Mouse (Mus musculus) adrenal gland, postnatal 36 days (tissue): ENCODE data around the gene Cdr2l. TPM values are rescaled to one million over a fixed set of nuclear protein-coding genes. Genes with fewer than 3 reads are reported as not detected.

Experiments
- DNase-seq, 2 experiments: peaks; one replicate each; pipeline ENCODE4 v3.0.0; 2021; ENCODE audit warnings: mixed read lengths in 1 of 2
- total RNA-seq, 2 experiments: library from RNA; stranded (reverse); gene quantifications; 2 replicates each; pipeline ENCODE4 v1.2.3; 2021

The Cdr2l gene
- total RNA-seq, 2 experiments from 2014 or later: 82.1 to 136 TPM

DNA sequence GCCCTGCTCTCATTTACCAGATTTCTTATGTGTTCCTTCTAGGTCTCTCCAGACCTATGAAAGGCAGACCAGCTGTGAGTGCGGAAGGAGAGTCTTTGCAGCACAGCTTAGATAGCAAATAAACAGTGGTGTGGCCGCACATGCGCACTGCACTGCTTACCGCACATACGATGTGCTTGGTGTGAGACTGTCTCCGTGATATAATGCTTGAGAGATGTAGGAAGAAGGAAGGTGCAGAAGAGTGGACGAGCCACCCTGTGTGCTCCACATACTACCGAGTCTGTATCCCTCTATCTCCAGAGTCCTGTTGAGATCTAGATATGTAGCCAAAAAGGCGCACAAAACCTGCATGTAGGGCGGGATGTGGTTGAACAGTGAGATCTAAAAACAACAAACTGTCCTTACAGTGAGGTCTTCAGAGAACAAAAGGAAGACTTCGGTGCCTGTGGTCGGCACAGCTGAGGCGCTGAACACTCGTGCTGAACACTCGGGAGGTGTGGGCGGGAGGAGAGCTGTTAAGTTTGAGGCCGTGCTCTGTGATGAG lies 25.2 kb downstream of the Cdr2l start:
- DNase-seq: no peak

DNA sequence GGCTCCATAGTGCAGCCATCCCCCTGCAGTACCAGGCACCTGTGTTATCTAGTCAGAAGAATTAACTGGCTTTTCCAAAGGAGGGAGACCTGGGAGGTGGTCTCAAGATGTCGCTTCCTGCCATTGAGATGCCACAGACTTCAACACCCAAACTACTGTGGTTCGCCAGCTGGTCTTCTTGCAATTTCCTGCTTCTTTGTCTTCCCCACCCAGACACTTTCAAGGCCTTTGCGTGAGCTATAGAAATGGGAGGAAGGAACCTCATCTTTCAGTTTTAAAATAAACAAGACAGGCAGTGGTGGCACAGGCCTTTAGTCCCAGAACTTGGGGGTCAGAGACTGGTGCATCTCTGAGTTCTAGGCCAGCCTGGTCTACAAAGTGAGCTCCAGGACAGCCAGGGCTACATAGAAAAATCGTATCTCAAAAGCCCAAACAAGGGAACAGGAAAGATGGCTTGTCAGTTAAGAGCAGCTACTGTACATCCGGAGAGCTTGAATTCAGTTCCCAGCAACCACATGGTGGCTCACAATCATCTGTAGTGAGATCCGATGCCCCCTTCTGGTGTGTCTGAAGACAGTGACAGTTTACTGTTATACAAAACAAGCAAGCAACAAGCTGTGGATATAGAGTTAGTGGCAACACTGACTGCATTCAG lies 26.7 kb downstream of the Cdr2l start:
- no peak for DNase-seq

DNA sequence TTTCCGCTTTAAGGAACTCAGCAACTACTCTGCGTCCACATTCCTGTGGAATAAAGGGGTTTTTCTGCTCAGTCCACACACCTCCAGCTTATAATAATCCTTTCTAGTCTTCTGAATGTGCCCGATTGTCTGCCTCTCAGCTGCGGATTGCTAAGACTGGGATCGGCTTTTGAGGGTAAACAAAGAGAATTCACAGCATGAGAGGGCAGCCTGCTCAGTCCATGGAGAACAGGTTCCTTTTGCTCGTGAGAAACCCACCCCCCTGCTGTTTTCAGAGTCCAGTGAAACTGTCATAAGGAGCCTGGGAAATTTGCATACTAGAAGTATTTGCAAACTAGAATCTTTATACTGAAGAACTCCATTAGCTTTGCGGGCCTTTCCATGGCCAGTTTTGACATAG lies 27.8 kb downstream of the Cdr2l start:
- DNase-seq: no peak

DNA sequence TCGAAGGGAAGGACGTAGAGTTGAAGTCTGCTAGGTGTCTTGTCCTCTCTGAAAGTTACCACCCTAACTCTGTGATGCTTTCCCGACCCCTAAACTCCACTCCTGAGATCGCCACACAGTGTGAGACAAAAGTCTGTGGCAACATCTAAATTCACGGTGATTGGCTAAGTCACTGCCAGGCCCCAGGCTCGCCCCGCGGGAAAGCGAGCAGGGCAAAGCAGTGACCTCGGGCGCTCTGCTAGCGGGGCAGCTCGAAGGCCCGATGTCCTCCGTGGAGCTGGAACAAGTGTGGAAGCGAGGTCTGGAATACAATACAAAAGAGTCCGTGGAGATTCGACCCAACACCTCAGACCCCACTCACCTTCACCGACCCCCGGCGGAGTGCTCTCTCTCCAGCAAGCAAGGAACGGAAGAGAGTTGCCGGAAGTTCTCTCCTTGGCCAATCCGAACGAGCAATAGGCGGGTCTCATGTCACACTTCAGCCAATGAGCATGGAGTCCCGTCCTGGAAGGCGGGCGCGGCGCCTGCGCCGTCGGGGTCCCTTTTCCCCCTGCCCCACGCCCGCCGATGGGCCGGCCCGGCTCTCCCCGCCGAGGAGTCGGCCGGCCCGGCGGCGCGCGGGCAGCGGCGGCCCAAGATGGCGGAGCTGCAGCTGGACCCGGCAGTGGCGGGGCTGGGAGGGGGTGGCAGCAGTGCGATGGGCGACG lies 38.0 kb downstream of the Cdr2l start, which contains the start of the genes Atp5h and Kctd2:
Gene Atp5h, minus strand, starts transcription at position 432 of the 707 bp plus-strand sequence.
Gene Kctd2, plus strand, starts transcription at position 598 of the 707 bp plus-strand sequence.
- DNase-seq: peak; percentile 97

DNA sequence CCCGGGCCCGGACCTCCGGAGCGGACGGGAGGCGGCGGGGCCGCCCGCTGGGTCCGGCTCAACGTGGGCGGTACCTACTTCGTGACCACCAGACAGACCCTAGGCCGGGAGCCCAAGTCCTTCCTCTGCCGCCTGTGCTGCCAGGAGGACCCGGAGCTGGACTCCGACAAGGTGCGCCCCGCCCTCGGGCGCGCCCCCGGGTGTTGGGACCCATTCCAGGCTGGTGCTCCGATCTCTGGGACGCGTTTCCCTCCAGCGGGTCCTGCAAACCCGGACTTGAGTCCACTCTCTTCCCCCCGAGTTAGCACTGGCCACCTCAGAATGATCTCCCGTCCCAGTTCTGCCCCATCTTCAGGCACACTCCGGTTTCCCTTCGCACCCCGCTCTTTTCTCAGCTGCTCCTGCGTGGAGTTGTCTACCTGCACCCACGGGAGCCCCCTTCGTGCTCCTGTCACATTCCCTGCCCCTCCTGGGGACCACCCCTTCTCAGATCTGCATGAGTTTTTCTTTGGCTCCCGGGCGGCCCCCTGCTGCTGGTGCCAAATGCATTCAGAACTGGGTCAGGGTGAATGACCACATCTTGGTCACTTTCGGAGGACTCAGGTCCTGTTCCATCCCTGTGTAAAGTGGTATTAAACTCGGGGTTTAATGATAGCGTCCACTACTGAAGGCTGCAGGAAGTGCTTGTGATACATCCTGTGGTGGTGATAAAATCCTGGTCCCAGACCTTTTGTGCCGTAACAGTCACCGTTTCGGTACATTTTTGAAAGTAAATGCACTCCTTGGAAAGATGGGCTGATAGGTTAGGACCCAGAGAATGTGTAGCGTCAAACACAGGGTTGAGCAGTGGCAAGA lies 38.8 kb downstream of the Cdr2l start:
- peak; percentile 69 to 77 for DNase-seq

DNA sequence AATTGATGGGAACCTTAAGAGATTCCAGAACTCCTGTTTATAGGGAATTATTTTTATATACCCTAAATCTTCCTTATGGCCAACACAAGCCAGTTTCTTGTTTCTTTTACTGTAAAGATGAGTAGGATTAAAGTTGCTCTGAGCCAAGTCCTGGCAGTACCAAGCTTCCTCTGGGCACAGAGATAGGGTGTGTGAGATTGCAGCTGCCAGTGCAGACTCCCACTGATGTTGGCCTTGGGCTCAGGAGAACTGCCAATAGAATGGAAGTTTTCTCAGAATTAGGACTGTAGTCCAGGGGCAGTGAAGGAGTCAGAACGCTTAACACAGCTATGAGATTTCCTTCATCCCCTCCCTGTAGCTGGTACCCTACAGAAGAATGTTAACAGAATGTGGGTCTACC lies 39.6 kb downstream of the Cdr2l start:
- peak in 1 of 2 experiments; percentile 42 for DNase-seq

DNA sequence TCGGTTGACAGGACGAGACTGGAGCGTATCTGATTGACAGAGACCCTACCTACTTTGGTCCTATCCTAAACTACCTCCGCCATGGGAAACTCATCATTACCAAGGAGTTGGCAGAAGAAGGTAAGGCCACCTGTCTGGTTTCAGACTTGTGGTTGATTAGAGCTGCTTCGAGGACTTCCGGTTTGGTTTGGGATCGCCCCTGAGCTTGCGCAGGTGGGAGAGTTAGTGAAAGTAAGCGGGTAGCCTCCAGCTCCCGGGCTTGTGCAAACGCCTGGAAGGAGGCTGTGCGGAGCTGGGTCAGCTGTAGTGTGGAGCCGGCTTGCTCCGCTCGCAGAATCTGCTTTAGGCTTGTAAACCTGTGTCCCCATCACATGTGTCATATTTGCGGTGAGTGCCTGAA lies 40.3 kb downstream of the Cdr2l start:
- no peak for DNase-seq

DNA sequence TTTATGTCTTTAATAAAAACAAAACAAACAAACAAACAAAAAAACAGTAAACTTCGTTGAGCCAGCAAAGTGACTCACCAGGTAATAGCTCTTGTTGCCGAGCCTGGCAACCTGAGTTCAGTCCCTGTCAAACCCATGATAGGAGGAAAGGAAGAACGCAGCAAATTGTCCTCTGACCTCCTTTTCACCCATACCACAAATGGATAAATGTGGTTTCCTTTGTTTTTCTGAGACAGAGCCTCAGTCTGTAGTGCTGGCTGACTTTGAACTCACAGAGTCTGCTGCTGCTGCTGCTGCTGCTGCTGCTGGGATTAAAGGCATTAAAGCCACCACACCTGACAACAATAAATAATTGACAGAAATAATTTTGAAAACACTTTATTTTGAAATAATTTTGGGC lies 41.4 kb downstream of the Cdr2l start:
- no peak for DNase-seq

DNA sequence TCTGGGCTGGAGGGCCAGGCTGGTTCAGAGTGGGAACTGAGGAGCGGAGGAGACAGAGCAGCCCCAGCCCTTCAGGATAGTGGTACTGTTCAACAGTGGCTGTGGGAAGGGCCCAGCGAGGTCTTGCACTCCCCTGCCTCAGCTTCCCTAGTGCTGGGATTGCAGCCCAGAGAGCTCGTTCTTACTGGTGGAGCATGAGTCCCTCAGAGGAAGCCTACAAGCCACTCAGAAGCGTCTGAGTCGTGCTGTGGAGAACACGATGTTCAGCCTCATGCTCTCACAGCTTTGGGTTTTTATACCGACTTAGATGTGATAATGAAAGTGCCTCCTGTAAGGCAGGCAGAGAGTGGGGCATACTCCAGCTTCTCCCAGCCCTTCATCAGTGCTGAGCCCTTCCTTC lies 43.0 kb downstream of the Cdr2l start:
- DNase-seq: no peak

DNA sequence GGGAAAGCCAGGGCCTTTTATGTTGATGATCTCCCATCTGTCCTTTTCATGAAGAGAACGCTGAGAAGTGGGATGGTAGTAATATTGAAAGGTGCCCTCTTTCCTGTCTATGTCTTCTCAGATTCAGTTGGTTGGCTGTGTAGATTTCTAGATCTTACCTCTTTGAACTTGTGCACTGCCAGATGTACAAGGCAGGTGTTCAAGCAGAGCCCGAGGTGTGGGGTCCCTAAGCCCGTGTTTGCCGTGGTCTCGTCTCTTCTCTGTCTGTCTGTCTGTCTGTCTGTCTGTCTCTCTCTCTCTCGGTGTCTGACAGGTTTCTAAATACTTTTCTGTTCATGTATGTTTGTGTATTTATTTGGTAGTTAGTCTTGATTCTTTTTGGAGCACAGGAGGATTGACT lies 44.0 kb downstream of the Cdr2l start:
- no peak for DNase-seq

DNA sequence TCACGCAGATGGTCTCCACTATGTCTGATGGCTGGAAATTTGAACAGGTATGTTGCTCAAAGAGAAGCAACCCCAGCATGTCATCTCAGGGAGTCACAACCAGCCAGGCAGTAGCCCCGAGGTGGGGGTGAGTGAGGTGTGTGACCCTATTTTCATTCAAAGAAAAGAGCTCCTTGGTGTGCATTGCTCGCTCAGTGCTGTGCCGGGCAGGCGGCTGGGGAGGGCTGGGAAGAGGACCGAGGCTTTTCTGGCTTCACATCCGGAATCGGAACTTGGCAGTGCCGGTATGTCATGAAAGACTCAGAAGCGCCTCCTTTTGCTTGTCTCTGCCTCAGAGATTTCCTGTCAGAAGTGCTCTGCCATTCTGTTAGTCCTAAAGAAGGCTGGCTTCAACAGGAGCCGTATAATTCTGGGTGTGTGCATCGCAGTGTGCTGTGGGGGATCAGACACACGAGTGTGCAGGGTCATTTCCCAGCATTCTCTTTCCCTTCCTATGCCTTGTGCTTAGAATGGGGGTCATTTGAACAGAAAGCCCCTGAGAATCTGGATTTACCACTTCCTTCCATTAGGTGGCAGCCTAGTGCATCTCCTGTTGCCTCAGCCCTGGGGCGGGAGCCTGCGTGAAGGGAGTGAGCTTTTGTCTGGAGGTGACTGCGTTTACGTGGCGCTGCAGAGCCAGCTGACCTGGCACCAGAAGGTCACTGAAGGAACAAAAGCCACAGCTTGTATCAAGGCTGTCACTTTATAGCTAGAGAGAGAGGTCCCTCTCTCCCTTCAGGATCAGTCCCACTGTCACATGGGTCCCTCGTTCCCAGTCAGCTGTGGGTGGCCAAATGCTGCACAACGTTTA lies 46.0 kb downstream of the Cdr2l start:
- DNase-seq: peak; percentile 77 to 81

DNA sequence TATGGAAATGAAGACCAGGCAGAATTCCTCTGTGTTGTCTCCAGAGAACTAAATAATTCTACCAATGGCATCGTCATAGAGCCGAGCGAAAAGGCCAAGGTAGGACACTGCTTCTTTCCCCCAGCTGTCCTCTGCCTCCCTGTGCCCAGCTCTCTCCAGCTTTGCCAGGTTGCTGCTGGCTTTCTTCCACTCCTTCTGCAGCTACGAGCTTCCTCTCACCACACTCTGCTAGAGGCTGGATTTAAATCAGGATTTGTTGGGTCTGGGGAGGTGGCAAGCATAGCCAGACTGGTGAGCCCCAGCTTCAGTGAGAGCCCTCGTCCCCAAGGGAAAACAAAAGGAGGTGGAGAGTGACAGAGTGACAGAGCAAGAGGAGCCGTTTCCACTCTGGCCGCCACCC lies 47.6 kb downstream of the Cdr2l start:
- DNase-seq: no peak

DNA sequence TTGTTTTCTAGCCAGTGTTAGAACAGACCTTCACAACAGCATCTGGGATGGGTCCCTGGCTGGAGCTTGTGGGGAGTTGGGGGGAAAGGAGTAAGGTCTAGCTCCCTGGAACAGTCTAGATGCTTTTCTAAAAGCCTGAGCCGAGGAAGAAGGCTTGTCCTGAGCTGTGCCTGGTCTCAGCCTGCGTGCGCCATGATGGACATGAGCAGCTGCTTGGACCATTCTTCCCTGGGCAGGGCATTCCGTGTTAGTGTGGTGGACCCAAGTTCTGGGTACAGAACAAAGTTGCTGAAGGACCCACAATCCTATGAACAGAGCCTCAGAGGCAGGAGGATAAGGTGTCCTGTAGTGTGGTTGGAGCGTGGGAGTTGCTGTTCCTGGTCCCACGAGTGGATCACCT lies 48.8 kb downstream of the Cdr2l start:
- DNase-seq: no peak

DNA sequence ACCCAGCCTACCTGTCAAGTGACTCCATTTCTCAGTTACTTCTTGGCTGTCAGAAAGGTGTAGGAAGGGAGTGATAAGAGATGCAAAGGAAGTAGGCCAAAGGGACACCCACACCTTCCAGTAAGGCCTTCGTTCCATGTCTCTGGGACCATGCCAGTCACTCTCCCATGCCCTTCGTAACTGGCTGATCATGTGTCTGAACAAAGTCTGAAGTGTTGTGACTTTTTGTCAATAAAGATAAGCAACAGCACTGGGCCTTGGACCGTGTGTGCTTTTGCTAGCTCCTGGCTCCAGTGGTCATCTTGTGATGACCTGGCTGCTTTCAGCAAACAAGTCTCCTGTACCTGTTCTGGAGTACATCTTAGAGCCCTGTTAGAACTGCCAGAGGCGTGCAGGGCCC lies 51.1 kb downstream of the Cdr2l start:
- no peak for DNase-seq

DNA sequence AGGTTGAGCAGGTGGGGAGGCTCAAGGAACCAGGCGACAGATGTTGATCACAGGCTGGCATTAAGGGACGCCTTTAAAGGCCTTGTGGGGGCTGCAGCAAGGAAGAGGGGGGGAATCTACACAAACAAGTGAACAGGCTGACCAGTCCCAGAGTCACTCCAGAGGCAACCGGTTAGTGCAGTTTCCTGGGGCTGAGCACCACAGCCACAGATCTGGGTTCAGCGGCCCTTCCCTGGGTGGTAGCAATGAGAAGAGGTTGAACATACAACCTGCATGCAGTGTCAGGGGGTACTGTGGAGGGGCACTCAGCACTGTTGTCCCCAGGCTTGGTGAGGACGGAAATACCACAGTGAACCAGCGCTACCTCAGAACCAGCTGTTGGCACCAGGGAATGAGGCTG lies 51.6 kb downstream of the Cdr2l start:
- DNase-seq: no peak

DNA sequence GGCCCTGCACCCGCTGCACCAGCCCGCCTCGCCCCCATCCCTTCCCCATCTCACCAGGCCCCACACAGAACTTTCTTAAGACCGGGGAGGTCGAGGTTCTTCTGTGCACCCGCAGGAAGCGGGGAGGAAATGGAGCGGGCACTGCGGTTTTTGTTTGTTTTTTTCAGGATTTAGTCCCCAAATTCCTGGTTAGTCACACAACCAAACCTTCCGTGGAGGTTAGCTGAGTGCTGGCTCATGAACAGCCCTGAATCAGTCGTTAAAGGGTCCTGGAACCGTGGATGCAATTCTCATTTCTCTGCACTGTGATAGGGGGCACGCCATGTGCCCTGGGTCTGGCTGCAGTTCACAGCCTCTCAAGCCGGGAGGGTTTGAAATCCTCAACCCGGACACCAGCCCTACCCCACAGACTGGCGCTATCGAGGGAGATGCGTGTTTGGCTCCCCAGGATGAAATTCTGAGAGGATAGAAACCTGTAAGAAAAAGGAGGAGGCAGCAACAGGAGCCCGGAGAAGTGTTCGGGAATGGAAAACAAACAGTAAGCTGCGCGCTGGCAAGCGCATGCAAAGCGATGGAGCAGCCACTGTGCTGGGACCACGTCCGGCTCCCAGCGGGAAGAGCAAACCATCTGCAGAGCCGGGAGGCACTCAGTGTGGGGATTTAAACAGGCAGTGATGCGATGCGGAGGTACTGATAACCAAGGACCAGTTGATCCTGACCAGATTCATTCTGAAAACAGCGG lies 54.1 kb downstream of the Cdr2l start:
- DNase-seq: no peak

DNA sequence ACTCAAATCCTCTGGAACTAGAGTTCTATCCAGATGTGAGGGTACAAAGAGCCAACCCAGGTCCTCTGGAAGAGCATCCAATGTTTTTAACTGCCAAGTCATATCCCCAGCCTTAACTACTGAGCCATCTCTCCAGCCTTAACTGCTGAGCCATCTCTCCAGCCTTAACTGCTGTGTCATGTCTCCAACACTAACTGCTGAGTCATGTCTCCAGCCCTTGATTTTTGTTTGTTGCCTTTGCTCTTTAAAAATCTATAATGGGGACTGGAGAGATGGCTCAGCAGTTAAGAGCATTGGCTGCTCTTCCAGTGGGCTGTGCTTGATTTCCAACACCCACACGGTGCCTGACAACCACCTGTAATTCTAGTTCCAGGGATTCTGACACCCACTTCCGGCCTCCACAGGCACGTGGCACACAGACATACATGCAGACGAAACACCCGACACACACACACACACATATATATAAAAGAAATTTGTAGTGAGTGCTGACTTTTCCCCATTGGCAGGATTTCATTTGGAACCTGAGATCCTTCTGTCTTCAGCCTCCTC lies 55.9 kb downstream of the Cdr2l start:
- DNase-seq: no peak

DNA sequence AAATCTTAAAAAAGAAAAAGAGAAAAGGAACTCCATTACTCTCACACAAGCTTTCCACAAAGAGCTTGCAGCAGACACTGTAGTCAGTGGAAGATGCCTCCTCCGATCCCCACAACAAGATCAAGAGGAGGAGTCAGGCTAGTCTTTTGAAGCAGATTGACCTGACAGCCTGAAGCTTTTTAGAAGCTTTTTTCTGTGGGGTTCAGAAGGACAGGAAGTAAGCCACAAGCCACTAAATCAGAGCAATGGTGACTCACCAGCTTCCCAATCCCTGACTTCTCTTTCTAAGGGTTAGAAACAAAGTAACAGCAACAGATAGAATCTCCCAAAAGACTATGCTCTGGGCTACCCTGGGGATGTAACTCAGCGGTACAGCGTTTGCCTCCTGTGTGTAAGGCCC lies 57.6 kb downstream of the Cdr2l start:
- peak in 1 of 2 experiments; percentile 29 for DNase-seq

DNA sequence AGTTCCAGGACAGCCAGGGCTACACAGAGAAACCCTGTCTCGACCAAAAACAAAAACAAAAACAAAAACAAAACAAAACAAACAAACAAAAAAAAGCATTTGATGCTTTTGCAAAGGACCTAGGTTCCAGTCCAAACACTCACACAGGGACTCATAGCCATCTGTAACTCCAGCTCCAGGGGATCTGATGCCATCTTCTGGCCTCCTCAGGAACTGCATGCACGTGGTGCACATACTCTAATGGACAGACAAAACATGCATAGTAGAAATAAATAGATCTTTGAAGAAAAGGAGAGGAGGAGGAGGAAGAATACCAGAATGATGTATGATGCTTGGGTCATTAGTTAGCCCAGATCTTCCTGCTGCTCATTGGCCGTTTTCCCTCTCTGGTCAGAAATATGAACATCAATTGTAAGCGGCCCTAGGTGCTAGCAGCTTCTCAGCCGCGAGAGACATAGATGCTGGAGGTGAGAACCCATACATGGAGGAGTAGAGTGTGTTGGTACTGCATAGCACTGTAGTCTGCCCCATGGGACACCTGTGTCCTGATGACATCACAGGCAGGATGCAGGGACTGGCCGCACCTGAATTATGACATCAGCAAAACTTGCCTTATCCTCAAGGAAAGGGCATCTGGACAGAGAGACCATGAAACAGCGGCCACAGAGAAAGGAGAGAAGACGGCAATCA lies 58.3 kb downstream of the Cdr2l start, which contains the start of gene Trim80:
Gene Trim80, plus strand, starts transcription at position 640 of the 690 bp plus-strand sequence.
- no peak for DNase-seq

DNA sequence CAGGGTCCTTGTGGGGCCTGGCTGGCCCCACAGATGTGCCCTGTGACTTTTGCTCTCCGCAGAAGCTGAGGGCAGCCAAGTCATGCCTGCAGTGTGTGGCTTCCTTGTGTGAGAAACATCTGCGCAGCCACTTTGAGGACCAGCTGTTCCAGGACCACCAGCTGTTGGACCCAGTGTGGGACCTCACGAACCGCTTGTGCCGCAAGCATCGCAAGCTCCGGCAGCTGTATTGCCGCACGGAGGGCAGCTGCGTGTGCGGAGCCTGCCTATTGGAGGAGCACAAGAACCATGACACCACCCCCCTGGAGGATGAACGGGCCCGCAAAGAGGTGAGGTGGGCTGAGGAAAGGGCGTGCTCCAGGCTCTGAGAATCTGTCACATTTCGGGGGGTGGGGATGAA lies 59.7 kb downstream of the Cdr2l start:
- DNase-seq: no peak
